Mouse (Mus musculus): ENCODE results near the gene Gpat2.

The Gpat2 gene

DNA sequence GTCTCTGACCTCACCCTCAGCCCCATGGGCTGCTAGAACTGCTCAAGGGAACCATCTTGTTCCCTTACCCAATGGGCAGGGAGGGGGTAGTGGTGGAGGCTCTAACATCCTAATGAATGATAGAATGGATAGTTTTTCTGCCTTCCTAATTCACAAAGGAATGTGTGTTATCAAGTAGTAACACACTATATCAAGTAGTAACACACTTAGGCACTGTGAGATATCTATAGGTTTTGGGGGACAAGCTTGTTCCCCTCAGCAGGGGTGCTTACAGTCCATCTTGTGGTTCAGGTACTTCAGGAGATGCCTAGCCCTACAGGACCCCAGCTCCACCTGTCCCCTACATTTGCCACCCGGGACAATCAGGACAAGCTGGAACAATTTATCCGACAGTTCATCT, 10.6 kb downstream of the Gpat2 start:
- in situ Hi-C loops (cut with MboI; ENCODE audit: unreplicated experiment in 2 of 2): loop anchor here in 1 of 2 experiments (5.0 kb wide), 1 partner anchor 263 kb away; no protein-coding TSS in a partner anchor

DNA sequence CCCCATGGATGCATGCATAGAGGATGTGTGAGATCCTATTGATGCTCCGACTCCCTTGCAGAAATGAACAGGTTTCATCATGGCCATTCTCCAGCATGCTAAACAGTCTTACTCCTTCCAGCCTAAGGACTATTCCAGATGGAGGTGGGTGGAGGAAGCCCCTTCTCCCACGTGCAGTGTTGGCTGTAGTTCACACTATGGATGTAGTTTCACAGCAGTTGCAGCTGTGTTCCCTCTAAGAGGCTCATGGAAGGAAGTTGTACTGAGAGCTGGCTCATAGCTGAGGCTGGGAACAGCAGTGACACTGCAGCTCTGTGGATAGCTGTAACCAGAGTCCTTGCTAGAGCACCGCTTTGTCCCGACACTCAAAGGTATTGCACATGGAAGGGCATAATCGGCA, 12.7 kb downstream of the Gpat2 start:
- in situ Hi-C loops (cut with MboI; ENCODE audit: unreplicated experiment in 2 of 2): loop anchor here in 1 of 2 experiments (5.0 kb wide), 1 partner anchor 265 kb away; no protein-coding TSS in a partner anchor

DNA sequence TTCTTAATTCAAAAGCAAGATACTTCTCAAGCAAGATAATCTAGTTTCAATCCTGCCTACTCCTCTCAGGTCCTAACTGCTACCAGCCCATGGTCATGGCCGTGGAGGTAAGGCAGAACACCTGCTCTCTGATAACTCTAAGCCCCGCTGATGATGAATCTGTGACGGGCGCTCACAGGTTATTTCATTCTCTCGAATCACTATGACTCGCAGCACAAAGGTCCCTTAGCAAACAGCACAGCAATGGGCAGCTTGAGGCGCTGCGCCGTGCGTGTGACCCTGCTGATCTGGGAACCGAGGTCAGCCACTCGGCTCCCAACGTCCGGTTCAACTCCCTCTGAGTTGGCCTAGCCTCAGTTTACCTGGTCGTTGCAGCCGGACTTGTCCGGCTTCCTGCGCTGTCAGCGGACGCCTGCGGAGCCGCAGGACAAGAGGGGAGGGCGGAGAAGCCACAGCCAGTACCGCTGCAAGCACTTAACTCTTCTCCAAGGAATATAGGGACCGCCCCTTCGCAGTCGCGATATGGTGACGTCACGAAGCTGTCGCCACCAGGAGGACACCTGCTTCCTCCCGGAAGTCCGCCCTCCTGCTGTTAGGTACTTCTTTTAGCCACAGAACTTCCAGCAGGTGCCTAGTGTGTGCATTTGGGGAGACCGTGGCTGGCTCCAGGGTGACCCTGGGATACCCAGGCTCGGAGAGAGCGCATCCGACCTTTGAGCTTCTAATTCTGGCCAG, 19.2 kb downstream of the Gpat2 start, which contains the start of gene Fahd2a:
Gene Fahd2a (minus strand): TSS at position 511 of the 735 bp plus-strand sequence.
- in situ Hi-C loops (cut with MboI; ENCODE audit: unreplicated experiment in 2 of 2): no loop called here

DNA sequence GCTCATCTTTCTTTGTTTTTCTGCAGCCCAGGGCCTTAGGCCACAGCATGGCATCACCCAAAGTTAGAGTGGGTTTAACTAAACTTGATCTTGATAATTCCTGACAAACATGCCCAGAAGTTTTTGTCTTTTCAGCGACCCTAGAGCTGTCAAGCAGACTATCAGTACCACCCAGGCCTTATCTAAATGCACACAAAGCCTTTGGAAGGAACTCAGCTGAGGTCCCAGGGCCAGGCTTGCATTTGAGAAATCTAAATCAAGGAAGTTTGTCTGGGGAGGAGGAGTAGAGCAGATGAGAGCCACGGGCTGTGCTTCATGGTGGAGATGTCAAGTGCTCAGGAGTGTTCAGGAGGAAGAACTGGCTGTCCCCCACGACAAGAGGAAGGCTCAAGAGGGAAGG, 21.8 kb downstream of the Gpat2 start:
- in situ Hi-C loops (cut with MboI; ENCODE audit: unreplicated experiment in 2 of 2): no loop called here

DNA sequence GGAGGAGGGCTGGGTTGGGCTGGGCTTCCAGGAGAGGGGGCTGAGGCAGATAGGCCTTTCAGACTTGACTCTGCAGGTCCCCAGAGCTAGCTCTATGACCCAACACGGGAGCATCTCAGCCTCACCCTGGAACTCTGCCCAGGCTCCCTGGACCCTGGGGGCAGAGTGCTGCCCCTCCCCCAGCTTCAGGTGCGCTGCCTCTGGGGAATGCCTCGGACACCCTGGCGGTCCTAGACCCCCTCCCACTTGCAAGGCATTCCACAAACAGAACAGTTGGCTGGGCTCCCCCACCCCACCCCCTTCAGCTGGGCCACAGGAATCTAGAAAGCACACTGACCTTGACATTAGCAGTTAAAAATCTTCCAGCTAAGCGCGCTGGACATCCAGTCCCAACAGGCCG, 24.7 kb downstream of the Gpat2 start:
- in situ Hi-C loops (cut with MboI; ENCODE audit: unreplicated experiment in 2 of 2): loop anchor here (5.0 to 10.0 kb wide), 3 partner anchors 82 to 285 kb away; partner anchors contain the start of gene Adra2b (in 1 of the 2)

DNA sequence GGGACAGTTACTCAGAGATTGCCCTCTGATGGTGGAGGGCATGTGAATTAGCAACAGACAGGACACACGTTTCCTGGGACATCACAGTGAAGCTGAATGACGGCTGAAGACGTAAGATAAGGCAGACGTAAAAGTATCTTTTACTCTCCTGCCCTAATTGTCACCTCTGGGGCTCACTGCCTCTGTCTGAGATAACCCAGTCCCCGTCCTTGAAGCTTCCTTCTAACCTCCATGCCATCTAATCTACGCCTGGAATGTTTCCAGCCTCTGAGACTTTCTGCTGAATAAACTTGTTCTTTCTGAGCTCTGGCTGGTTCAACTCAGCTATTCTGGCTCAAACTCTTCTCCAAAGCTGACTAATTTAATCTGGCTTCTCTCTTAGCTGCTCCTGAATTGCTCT, 26.7 kb downstream of the Gpat2 start:
- in situ Hi-C loops (cut with MboI; ENCODE audit: unreplicated experiment in 2 of 2): loop anchor here (5.0 to 10.0 kb wide), 3 partner anchors 84 to 287 kb away; partner anchors contain the start of gene Adra2b (in 1 of the 2)

DNA sequence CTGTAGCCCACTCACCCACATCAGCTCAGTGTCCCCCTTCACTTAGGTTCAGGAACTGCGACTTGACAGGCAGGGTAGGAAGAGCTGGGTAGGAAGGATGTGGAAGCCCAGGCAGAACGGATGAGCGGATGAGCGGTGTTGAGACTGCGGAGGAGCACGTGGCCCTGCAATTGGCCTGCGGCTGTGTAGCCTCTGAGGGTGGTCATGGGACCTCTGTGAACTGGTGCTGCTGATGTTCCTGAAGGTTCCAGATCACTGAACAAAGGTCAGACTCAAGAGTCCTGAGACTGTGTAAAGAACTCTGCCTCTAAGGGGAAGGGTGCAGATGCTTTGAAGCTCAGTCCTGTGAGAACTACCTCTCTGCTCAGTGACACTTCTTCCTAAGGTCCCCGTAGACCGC, 28.1 kb downstream of the Gpat2 start:
- in situ Hi-C loops (cut with MboI; ENCODE audit: unreplicated experiment in 2 of 2): loop anchor here (5.0 to 10.0 kb wide), 3 partner anchors 86 to 288 kb away; partner anchors contain the start of gene Adra2b (in 1 of the 2)

DNA sequence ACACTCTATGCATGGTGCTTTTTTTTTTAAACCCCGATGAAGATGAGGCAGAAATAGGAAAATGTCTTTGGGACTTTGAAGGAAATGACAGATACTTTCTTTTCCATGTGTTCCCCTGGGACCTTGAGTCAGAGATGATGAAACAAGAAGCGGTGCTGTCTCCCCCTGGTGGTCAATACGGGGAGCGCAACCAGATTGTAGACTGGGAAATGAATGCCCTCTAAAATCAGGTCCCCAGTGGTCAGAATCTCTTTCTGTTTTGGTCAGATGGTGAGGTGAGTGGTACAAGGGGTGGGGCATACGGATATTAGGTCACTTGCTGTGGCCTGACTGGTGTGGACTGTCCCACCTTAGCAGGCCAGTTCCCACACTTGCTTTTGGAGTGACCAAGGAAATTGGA, 28.8 kb downstream of the Gpat2 start:
- in situ Hi-C loops (cut with MboI; ENCODE audit: unreplicated experiment in 2 of 2): loop anchor here (5.0 to 10.0 kb wide), 3 partner anchors 86 to 289 kb away; partner anchors contain the start of gene Adra2b (in 1 of the 2)

DNA sequence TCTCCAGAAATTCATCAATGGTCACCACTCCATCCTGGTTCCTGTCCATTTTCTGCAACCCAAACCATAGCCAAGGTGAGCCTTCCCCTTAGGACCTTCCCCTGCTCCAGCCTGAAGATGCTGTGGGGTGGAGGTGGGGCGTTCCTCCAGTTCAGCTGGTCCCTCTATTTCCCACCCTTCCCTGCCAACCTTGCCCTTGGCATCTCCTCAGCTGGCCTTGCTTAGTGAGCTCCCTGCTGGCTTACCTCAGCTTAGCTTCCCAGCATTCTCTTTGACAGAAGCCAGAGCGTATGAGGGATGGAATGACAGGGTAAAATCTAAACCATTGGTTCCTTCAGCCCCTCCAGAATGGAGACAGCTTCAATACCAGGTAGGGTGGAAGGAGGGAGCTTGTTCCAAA, 34.3 kb downstream of the Gpat2 start:
- in situ Hi-C loops (cut with MboI; ENCODE audit: unreplicated experiment in 2 of 2): loop anchor here in 1 of 2 experiments (10.0 kb wide), 1 partner anchor 295 kb away; no protein-coding TSS in a partner anchor

DNA sequence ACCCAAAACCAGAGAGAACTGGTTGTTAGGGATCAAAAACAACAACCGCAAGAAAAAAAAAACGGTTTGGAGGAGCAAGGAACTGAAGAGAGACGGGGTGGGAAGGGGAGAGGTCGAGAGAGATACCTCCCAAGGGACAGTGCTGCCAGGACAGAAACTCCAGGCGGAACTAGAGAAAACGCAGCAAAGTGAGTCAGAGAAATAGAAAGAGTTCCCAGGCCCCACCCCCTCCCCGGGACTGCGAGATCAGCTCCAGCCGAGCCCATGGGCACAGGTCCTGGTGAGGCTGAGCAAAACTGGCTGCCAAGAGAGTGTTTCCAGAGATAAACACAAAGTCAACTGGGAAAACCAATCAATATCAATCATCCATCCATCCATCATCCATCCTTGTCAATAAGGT, 36.4 kb downstream of the Gpat2 start:
- in situ Hi-C loops (cut with MboI; ENCODE audit: unreplicated experiment in 2 of 2): no loop called here

DNA sequence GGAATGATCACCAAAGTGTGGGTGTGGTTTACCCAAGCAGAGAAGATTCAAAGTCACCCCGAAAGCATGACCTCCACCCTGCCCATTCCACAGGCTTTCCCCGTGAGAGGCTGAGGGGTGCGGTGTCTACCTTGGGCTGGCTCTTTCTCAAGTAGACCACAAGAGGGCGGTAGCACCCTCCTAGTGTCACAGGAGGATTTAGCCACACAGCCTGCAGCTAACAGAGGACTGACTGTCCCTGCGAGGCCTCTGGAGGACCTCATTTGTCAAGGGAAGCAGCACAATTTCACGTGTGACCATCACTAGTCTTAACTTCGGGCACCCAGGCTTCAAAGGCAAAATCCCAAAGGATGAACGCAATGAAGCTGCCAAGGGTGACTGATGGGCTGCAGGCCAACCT, 37.3 kb downstream of the Gpat2 start:
- in situ Hi-C loops (cut with MboI; ENCODE audit: unreplicated experiment in 2 of 2): no loop called here

DNA sequence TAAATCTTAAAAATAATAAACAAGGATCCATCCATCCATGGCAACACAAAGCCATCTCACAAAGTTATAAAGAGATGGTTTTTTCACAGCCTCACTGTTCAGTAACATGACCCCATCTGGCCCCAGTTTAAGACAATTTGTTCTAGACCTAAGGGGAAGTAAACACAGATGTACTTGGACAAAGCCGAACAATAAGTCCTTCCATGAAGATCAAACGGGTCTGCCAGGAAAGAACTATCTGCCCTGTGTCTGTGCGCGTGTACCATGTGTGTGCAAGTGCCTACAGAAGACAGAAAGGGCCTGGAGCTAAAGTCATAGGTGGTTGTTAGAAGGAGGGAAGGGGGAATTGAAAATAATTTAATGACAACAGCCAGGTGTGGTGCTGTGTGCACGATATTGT, 45.2 kb downstream of the Gpat2 start:
- in situ Hi-C loops (cut with MboI; ENCODE audit: unreplicated experiment in 2 of 2): no loop called here

DNA sequence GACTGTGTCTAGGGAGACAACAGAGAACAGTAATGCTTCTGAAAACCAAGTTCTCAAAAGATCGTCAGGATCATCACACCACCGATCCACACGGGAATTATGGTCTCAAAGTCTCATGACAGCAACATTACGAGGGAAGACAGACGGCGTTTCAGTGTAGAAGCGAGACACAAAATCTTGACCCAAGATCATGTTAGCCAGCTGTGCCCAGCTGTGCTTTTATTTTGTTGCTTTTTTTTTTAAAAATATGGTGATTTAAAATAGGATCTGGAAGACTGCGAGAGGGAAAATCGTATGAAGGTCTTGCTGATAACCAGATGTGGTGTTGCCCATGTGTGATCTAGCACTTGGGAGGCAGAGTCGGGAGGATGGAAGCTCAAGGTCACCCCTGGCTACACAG, 45.7 kb downstream of the Gpat2 start:
- in situ Hi-C loops (cut with MboI; ENCODE audit: unreplicated experiment in 2 of 2): no loop called here

DNA sequence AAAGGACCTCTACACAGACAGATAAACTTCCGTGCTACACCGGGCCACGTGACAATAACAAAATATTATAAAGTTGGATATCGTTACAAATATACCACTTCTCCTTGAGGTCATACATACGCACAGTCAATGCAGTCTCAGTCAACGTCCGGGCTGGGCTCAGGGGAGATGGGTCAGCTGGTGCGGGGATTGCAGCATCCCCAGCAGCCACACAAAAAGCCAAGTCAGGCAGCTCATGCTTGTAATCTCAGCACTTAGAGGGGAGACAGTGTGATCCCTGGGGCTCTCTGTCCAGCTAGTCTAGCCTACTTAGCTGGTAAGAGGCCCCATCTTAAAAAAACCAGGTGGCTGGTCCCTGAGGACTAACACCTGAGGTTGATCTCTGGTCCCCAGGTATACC, 46.3 kb downstream of the Gpat2 start:
- in situ Hi-C loops (cut with MboI; ENCODE audit: unreplicated experiment in 2 of 2): no loop called here

DNA sequence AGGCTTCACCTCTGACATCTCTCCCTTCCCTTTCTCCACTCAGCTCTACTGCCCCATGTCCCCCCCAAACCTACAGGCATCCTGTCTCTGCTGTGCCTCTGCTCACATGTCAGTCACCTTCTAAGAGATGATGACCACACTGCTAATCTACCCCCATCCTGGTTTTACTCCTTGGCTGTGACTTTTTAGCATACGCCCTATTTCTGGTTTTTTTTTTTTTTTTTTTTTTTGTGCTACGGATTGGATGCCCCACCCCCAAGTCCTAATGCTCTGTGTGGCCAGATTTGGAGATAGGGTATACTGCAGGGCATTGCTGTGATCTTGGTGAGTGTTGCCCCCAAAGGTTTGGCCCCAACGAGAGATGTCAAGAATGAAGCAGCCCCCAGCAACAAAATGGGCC, 47.3 kb downstream of the Gpat2 start:
- in situ Hi-C loops (cut with MboI; ENCODE audit: unreplicated experiment in 2 of 2): no loop called here

DNA sequence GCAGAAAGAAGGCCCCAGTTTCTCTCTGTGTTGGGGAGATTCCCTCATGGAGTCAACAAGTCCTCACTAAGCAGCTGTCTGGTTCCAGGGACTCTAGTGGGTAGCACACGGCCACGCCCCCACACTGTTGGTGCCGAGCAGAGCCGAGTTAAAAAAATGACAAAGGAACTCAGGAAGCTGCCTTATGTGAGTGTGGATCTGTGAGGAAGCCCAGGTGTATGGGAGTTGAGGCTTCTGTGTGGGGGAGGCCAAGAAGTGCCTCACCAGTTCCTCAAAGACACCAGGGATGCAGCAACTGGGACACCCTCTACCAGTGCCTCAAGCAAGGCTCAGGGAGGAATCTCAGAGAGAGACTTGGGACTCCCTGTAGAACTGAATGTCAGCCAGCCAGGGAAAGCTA, 54.2 kb downstream of the Gpat2 start:
- in situ Hi-C loops (cut with MboI; ENCODE audit: unreplicated experiment in 2 of 2): no loop called here

DNA sequence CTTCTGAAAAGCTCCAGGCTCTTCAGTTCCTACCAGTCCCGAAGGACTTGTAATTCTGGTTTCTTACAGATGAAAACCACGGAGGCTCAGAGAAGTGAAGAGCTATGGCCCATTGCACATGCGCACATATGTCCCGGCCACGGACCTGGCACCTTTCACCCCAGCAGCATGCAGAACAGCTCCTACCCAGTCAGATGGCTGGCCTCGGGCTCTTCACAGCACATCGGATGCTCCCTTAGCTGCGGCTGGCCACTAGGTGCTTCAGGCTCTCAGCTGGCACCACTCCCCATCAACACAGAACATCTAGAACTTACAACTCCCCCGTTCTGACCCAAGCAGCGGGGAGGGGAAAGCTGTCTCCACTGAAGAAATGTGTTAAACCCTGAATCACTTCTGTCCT, 54.8 kb downstream of the Gpat2 start:
- in situ Hi-C loops (cut with MboI; ENCODE audit: unreplicated experiment in 2 of 2): no loop called here

DNA sequence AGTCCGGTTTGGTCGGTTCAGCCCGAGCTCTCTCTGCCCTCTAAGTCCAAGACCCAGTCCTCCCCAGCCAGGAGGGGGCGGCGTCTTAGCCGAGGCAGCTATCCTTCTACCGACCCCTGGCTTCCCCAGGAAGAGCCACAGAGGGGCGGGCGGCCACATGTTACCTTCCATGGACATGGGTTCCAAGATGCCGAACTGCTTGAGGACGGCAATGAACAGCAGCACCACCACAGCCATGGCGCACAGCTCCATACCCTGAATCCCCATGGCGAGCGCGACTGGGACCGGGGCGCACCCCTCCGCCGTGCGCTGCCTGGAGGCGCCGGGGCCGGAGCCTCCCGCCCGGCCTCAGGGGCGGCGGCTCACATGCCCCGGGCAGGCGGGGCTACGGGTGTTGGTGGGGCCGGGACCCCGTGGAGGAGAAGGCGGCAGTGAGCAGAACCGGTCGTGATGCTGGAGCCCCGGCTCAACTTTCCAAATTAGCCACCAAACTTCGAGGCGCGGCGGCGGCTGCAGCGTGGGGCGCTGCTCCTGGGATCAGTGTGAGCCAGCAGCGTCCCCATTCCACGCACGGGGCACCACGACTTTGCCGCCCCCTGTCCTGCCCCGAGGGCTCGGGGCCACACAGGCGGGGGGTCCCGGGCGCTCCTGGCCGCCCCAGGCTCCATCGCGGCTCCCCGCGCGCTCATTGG, 57.0 kb downstream of the Gpat2 start:
- in situ Hi-C loops (cut with MboI; ENCODE audit: unreplicated experiment in 2 of 2): no loop called here

DNA sequence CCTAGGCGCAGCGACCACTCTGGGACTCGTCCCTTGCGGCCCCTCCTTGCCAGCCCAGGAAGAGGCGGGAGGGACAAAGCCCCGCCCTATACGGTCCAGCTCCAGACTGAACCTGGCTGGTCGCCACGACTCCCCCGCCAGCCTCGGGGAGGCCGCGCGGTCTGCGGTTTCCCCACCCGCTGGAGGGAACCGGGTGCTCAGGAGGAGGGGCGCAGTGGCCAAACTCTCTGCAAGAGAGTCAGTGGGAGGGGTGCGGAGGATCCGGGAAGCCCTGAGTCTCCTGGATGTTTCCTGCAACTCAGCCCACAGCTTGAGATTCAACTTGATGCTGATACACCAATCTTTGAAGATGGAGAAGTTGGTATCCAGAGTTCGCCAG, 57.5 kb downstream of the Gpat2 start:
- in situ Hi-C loops (cut with MboI; ENCODE audit: unreplicated experiment in 2 of 2): no loop called here

DNA sequence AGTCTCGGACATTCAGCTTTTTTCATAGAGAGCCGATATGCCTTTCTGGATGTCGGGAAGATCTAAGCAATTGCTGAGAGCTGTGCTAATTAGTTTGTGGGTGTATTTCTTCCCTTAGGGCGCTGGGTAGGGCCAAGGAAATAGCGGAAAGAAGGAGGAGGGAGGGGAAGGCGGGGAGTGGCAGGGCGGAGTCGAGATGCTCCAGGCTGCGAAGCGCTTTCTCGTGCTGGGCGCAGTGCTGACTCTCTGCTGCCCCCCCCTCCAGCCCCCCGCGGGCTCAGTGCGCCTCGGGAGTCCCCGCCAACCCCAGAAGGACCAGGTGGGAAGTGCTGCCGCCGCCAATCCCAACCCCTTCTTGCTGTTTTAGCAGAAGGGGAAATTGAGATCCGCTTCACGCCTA, 58.0 kb downstream of the Gpat2 start:
- in situ Hi-C loops (cut with MboI; ENCODE audit: unreplicated experiment in 2 of 2): no loop called here

DNA sequence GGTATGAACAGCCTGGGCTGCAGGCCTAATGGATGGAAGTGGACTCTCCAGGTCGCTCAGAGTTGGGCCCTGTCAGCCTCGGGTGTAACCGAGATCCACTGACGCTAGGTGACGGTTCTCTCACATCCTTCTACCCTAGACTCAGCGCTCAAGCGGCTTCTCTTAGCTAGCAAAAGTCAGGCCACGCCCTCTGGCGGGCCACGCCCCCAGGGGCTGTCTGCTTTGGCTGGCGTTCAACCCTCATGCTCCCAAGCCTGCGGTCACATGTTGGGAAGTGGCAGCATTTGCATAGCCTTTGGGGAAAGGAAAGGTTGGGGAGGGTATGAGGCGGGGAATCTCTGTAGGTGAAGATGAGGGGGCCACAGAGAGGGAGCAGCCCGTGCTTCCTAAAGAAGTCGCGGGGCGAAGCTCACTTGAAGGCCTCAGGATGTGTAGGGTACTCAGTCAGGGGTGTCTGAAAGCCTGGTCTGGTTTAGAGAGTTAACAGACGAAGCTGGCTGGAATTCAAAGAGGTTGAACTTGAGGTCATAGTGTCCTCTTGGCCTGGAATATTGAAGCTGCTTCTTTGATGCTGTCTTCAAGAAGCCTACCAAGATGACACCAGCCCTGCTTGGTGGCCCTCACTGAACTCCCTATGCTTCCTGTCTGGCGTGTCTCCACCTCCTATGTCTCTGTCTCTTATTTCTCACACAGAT, 59.6 kb downstream of the Gpat2 start:
- in situ Hi-C loops (cut with MboI; ENCODE audit: unreplicated experiment in 2 of 2): no loop called here
